Mouse (Mus musculus) heart, postnatal 0 days (tissue): ENCODE measurements around the gene Ppox. TPM values are rescaled to one million over a fixed set of nuclear protein-coding genes. Genes with fewer than 3 reads are reported as not detected.
"Not testable (repeated sequence)": the region's sequence is repeated elsewhere in the genome, so short reads cannot be mapped to it uniquely, and the experiment has no call there.

ENCODE experiments used
- ATAC-seq: fragments of 200-750 bp; cut with Nextera tagmentation; 2 replicates; pipeline ENCODE4 v1.8.0; 2017; ENCODE audit warnings: low read depth, moderate number of reproducible peaks, moderate library complexity; ENCODE audit not compliant: insufficient read depth
- DNase-seq: peaks from one replicate; pipeline ENCODE4 v3.0.0-alpha.2; 2016; ENCODE audit warnings: low spot score
- H3K27ac ChIP-seq: fragments of 300-500 bp; sonication (generic); 2 replicates; pipeline ENCODE4 v1.5.1; 2014; ENCODE audit warnings: low read depth, mild to moderate bottlenecking
- H3K27me3 ChIP-seq: fragments of 300-500 bp; sonication (generic); 2 replicates; pipeline ENCODE4 v1.6.1; 2014; ENCODE audit warnings: low read length, mixed read lengths; ENCODE audit not compliant: control insufficient read depth, insufficient read depth
- H3K36me3 ChIP-seq: fragments of 300-500 bp; sonication (generic); replicated peaks from 2 replicates; pipeline ENCODE4 v1.6.1; 2014; ENCODE audit warnings: low read length, mixed read lengths; ENCODE audit not compliant: control insufficient read depth, insufficient read depth
- H3K4me1 ChIP-seq: fragments of 300-500 bp; sonication (generic); 2 replicates; pipeline ENCODE4 v1.6.1; 2014; ENCODE audit warnings: antibody characterized with exemption; ENCODE audit not compliant: control insufficient read depth, insufficient read depth
- H3K4me2 ChIP-seq: fragments of 300-500 bp; sonication (generic); 2 replicates; pipeline ENCODE4 v1.6.1; 2014; ENCODE audit warnings: low read depth, mild to moderate bottlenecking, low read length, moderate library complexity
- H3K4me3 ChIP-seq: fragments of 300-500 bp; sonication (generic); 2 replicates; pipeline ENCODE4 v1.5.1; 2014; ENCODE audit warnings: low read depth, low read length
- H3K9ac ChIP-seq: fragments of 300-500 bp; sonication (generic); replicated peaks from 2 replicates; pipeline ENCODE4 v1.6.1; 2014; ENCODE audit warnings: low read depth, low read length, mixed read lengths
- H3K9me3 ChIP-seq: fragments of 300-500 bp; sonication (generic); replicated peaks from 2 replicates; pipeline ENCODE4 v1.6.1; 2016; ENCODE audit warnings: low read length; ENCODE audit not compliant: control insufficient read depth
- CTCF ChIP-seq: IDR thresholded peaks from 2 replicates; pipeline ENCODE4 v1.5.1; 2016; ENCODE audit warnings: antibody characterized with exemption, control low read depth, low read depth
- EP300 ChIP-seq: IDR thresholded peaks from 2 replicates; pipeline ENCODE4 v1.6.1; 2016; ENCODE audit warnings: antibody characterized with exemption, low read depth
- WGBS: fragments of 180-500 bp; shearing (Covaris S2); extraction: QIAGEN DNeasy Blood & Tissue Kit; methylation state at CpG from one replicate; pipeline ENCODE4 v1.1.7; 2014; 5-methylcytosine and 5-hydroxymethylcytosine counted together
- polyA plus RNA-seq: library from polyadenylated mRNA; unstranded; fragments of >200 nt; fragmentation: Nextera tagmentation; extraction: Ambion mirVana; gene quantifications from 2 replicates; pipeline ENCODE4 v1.2.1, GENCODE M21; 2015
- total RNA-seq: library from RNA; depleted of rRNA; stranded (reverse); fragments of >200 nt; gene quantifications from 2 replicates; pipeline ENCODE4 v1.2.3, GENCODE M21; 2014; ENCODE audit warnings: low replicate concordance

Gene Ppox
- total and polyA plus RNA-seq, 2 experiments from 2014 or later = 24.6 to 52.4 TPM

GRCm38 (mm10) chr1:171325571-171325970 lies 44.6 kb upstream of the Ppox start:
- H3K4me3 ChIP-seq = no peak overlapping the region
- ATAC-seq = no peak

GRCm38 (mm10) chr1:171322012-171322411 lies 41.0 kb upstream of the Ppox start:
- H3K4me2 ChIP-seq = no peak overlapping the region
- H3K36me3 ChIP-seq = 0 out of 2 replicates have a peak, but pooled peaks cover 4% of the 10 kb centered on the region
- H3K4me3 ChIP-seq = no peak overlapping the region
- H3K9ac ChIP-seq = no peak overlapping the region
- DNase-seq (no peak), ATAC-seq (no peak)
- TF ChIP-seq CTCF (no peak), EP300 (no peak)
- H3K27me3 ChIP-seq = no peaks in the 10 kb centered on the region
- H3K4me1 ChIP-seq = no peaks in the 10 kb centered on the region
- no peak overlapping the region for H3K27ac ChIP-seq
- 84% methylated on average over 1 of the region's 1 CpGs for WGBS
- H3K9me3 ChIP-seq = no peaks in the 10 kb centered on the region

More at GRCm38 (mm10) chr1:171325571-171325970, 44.6 kb upstream of the Ppox start:
- no peak overlapping the region for H3K9ac ChIP-seq
- no peaks in the 10 kb centered on the region for H3K9me3 ChIP-seq
- TF ChIP-seq EP300 (no peak), CTCF (no peak)
- no peak overlapping the region for H3K4me2 ChIP-seq
- peaks cover 17% of the 10 kb centered on the region for H3K4me1 ChIP-seq
- H3K27ac ChIP-seq = no peak overlapping the region
- DNase-seq = no peak
- H3K36me3 ChIP-seq = 0 out of 2 replicates have a peak, but pooled peaks cover 4% of the 10 kb centered on the region
- WGBS = 65% methylated on average over 2 of the region's 2 CpGs
- H3K27me3 ChIP-seq = no peaks in the 10 kb centered on the region

DNA sequence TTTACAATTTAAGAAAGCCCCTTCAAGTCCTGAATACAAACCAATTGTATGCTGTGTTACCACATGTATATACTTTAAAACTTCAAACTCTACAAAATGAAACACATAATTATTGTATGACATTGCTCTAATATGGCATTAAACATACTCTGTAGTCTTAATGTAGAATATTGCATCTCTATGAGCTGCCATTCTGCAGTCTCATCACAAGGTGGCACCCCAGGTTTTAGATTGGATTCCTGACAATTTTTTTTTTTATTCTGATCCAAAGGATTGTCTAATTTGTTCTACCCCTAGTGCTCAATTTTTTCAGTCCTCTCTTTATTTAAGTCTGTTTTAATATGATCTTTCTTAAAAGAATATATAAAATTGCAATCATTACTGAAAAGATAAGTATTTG lies 40.4 kb upstream of the Ppox start:
- no peak for ATAC-seq
- Histone ChIP-seq H3K4me2 (no peak overlapping the region), H3K4me3 (no peak overlapping the region), H3K27ac (no peak overlapping the region), H3K9me3 (no peaks in the 10 kb centered on the region), H3K36me3 (0 out of 2 replicates have a peak, but pooled peaks cover 4% of the 10 kb centered on the region), H3K4me1 (no peaks in the 10 kb centered on the region), H3K27me3 (no peaks in the 10 kb centered on the region), H3K9ac (no peak overlapping the region)
- peak; percentile 20 for DNase-seq
- TF ChIP-seq EP300 = no peak
- peak; percentile 64 for TF ChIP-seq CTCF

GRCm38 (mm10) chr1:171320151-171320550 lies 39.2 kb upstream of the Ppox start:
- no peak for ATAC-seq
- H3K36me3 ChIP-seq = 0 out of 2 replicates have a peak, but pooled peaks cover 4% of the 10 kb centered on the region
- no peak overlapping the region for H3K27ac ChIP-seq
- H3K27me3 ChIP-seq = no peaks in the 10 kb centered on the region
- no peak for DNase-seq
- WGBS = 15% methylated on average over 5 of the region's 5 CpGs
- H3K4me2 ChIP-seq = peak overlapping the region; percentile 51
- H3K9me3 ChIP-seq = no peaks in the 10 kb centered on the region
- no peak overlapping the region; the same call in 1 of the 2 replicates for H3K9ac ChIP-seq
- H3K4me3 ChIP-seq = peak overlapping the region; percentile 23
- TF ChIP-seq EP300 (no peak), CTCF (no peak)
- H3K4me1 ChIP-seq = no peaks in the 10 kb centered on the region

GRCm38 (mm10) chr1:171319748-171320147 lies 38.8 kb upstream of the Ppox start:
- no peak overlapping the region; the same call in 1 of the 2 replicates for H3K9ac ChIP-seq
- peak overlapping the region; percentile 23 for H3K4me3 ChIP-seq
- H3K27ac ChIP-seq = no peak overlapping the region
- no peak for DNase-seq
- no peaks in the 10 kb centered on the region for H3K4me1 ChIP-seq
- 0 out of 2 replicates have a peak, but pooled peaks have one; percentile 20 for ATAC-seq
- H3K4me2 ChIP-seq = peak overlapping the region; percentile 51
- H3K9me3 ChIP-seq = no peaks in the 10 kb centered on the region
- 15% methylated on average over 7 of the region's 7 CpGs for WGBS
- 0 out of 2 replicates have a peak, but pooled peaks cover under 1% of the 10 kb centered on the region for H3K36me3 ChIP-seq
- H3K27me3 ChIP-seq = no peaks in the 10 kb centered on the region
- TF ChIP-seq CTCF (no peak), EP300 (no peak)

DNA sequence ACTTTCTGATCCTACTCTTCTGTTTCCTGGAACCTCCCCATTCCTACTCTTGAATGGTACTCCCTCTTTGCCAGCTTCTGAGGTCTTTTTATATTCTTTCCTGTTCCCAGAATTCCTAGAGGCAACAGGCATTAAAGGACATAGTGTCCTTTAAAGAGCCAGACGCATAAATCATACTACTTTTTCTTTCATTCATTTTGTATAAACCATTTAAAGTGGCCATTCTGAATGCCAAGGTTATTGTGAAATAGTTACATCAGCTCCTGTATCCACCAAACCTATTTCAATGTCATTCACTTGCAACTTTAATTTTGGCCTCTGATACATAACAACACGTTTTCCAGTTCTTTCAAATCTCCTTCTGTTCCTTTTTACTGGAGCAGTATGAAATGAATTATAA lies 28.3 kb upstream of the Ppox start:
- H3K9ac ChIP-seq = no peak overlapping the region
- TF ChIP-seq CTCF (no peak), EP300 (no peak)
- ATAC-seq (no peak), DNase-seq (no peak)
- H3K27me3 ChIP-seq = no peaks in the 10 kb centered on the region
- H3K4me2 ChIP-seq = no peak overlapping the region
- H3K9me3 ChIP-seq = no peaks in the 10 kb centered on the region
- no peak overlapping the region for H3K27ac ChIP-seq
- H3K4me3 ChIP-seq = no peak overlapping the region
- peaks cover 6% of the 10 kb centered on the region; the same call in 1 of the 2 replicates for H3K4me1 ChIP-seq
- WGBS = 61% methylated on average over 2 of the region's 2 CpGs
- no peaks in the 10 kb centered on the region for H3K36me3 ChIP-seq

GRCm38 (mm10) chr1:171306157-171306556 lies 25.2 kb upstream of the Ppox start:
- not testable (repeated sequence) for H3K9me3 ChIP-seq, DNase-seq, H3K36me3 ChIP-seq, ATAC-seq, H3K4me1 ChIP-seq, H3K9ac ChIP-seq, H3K27me3 ChIP-seq, H3K4me3 ChIP-seq, H3K4me2 ChIP-seq
- 69% methylated on average over 5 of the region's 5 CpGs for WGBS
- 0 out of 2 replicates have a peak overlapping the region, but pooled peaks have one; percentile 7 for H3K27ac ChIP-seq
